Mouse (Mus musculus) G1E (cell line): ENCODE measurements around the gene Aph1a. TPM values are rescaled to one million over a fixed set of nuclear protein-coding genes. Genes with fewer than 3 reads are reported as not detected.

Experiments
- ATAC-seq: 2 replicates; pipeline ENCODE4 v1.8.0; 2016; ENCODE audit warnings: mild to moderate bottlenecking; ENCODE audit not compliant: insufficient number of reproducible peaks, poor library complexity, low FRiP score, severe bottlenecking; ENCODE audit errors: extremely low read depth
- DNase-seq: peaks from one replicate; pipeline ENCODE4 v3.0.0; 2012; ENCODE audit warnings: low spot score
- H3K27me3 ChIP-seq: 2 replicates; pipeline ENCODE4 v1.6.1; 2012; ENCODE audit warnings: mild to moderate bottlenecking, low read length, inconsistent platforms; ENCODE audit not compliant: insufficient read depth
- H3K36me3 ChIP-seq: replicated peaks from 2 replicates; pipeline ENCODE3; 2012; ENCODE audit warnings: mild to moderate bottlenecking, inconsistent platforms
- H3K4me1 ChIP-seq: 2 replicates; pipeline ENCODE4 v1.6.1; 2012; ENCODE audit warnings: low read depth, low read length, inconsistent platforms, mixed read lengths; ENCODE audit not compliant: insufficient read depth
- H3K4me3 ChIP-seq: 2 replicates; pipeline ENCODE4 v1.5.1; 2012; ENCODE audit warnings: low read depth, mild to moderate bottlenecking, inconsistent platforms, low read length, moderate library complexity, mixed read lengths
- H3K9me3 ChIP-seq: replicated peaks from 2 replicates; pipeline ENCODE4 v1.6.1; 2012; ENCODE audit warnings: inconsistent platforms
- CTCF ChIP-seq: IDR thresholded peaks from 2 replicates; pipeline ENCODE4 v1.5.1; 2012; ENCODE audit warnings: low read depth, low read length, inconsistent platforms, mixed read lengths
- GATA1 ChIP-seq: IDR thresholded peaks from 2 replicates; pipeline ENCODE4 v1.6.1; 2012; ENCODE audit warnings: borderline replicate concordance, low read length, inconsistent platforms, mixed read lengths
- GATA2 ChIP-seq: IDR thresholded peaks from 2 replicates; pipeline ENCODE4 v1.6.1; 2012; ENCODE audit warnings: low read depth, low read length, inconsistent platforms, borderline replicate concordance
- POLR2AphosphoS5 ChIP-seq: IDR thresholded peaks from 2 replicates; pipeline ENCODE4 v1.6.1; 2012; ENCODE audit warnings: low read depth, low read length, inconsistent platforms; ENCODE audit not compliant: insufficient replicate concordance
- TAL1 ChIP-seq: conservative IDR thresholded peaks from 2 replicates; pipeline ENCODE4 v1.6.1; 2012; ENCODE audit warnings: low read depth, low read length, inconsistent platforms, mixed read lengths
- polyA plus RNA-seq: library from polyadenylated mRNA; stranded (reverse); fragments of >175 nt; gene quantifications from 2 replicates; pipeline ENCODE4 v1.2.3, GENCODE M21; 2012
- total RNA-seq, 2 experiments: library from RNA; stranded (forward) in 1 of 2; stranded (reverse) in 1 of 2; fragments of 200-1000 nt in 1 of 2; fragments of >200 nt in 1 of 2; fragmentation: Nextera tagmentation in 1 of 2; gene quantifications; 2 replicates each; pipeline ENCODE4 v1.2.3; 2014 to 2017

Aph1a gene
- total and polyA plus RNA-seq, 3 experiments, result 27.5 to 102 (median 35.0) TPM

DNA sequence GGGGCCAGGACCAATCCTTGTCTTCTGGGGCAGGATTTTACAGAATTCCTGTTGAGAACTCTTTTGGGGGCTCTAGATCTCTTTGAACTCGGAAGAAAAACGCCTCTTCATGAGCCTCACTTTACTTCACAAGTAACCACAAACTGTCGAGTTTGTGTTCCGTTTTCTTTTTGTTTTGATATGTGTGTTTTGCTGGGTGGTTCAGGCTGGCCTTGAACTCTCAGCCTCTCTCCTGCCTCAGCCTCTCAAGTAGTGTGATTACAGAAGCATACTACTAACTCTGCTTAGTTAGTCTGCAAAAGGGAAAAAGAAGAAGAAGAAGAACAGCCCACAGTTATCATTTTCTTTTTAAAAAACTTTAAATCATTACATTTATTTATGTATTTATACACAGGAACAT, 30.4 kb downstream of the Aph1a start:
- DNase-seq, result no peak
- no peaks in the 10 kb centered on the region for H3K36me3 ChIP-seq
- no peaks in the 10 kb centered on the region for H3K9me3 ChIP-seq
- no peak for TF ChIP-seq CTCF
- TF ChIP-seq GATA1, result no peak
- TF ChIP-seq GATA2, result no peak
- no peak for TF ChIP-seq POLR2AphosphoS5
- no peak for TF ChIP-seq TAL1
- no peak overlapping the region for H3K4me3 ChIP-seq
- no peak for ATAC-seq
- H3K4me1 ChIP-seq, result peaks cover 21% of the 10 kb centered on the region
- peaks cover 13% of the 10 kb centered on the region for H3K27me3 ChIP-seq

DNA sequence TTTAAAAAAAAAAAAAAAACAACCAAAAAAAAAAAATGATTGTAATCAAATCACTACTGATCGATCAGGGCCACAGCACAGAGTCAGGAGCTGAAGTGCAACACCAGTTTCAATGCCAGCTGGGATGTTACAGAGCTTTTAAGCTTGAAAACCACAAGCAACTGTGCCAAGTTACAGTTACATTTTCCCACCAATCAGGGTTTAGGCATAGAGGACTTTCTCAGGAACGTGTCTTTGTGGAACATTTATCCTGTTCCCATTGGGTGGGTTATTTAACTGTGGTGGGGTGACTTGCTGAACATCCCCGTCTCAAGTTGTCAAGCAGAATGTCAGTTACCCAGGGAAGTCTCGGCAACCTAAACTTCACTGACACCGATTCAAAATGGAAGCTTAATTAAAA, 31.3 kb downstream of the Aph1a start:
- Histone ChIP-seq H3K36me3 (no peaks in the 10 kb centered on the region), H3K27me3 (peaks cover 12% of the 10 kb centered on the region), H3K9me3 (no peaks in the 10 kb centered on the region), H3K4me3 (no peak overlapping the region), H3K4me1 (peaks cover 21% of the 10 kb centered on the region)
- ATAC-seq (no peak), DNase-seq (no peak)
- no peak for TF ChIP-seq GATA2
- no peak for TF ChIP-seq GATA1
- TF ChIP-seq POLR2AphosphoS5, result no peak
- TF ChIP-seq TAL1, result no peak
- no peak for TF ChIP-seq CTCF

DNA sequence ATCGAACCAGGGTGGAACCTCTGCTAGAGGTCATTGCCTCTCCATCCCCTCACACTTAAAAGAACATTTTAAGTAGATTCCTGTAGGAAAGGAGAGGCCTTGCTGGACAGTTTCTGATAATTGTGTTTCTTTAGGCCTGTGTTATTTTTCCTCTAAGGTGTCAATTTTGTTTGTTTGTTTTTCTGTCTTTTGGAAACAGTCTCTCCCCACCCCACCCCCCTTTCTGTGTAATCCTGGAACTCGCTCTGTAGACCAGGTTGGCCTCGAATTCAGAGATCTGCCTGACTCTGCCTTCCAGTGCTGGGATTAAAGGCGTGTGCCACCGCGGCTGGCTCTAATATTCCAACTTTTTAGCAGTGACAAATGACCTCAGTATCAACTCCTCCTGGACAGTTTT, 34.5 kb downstream of the Aph1a start:
- peak overlapping the region; percentile 90 for H3K4me3 ChIP-seq
- H3K4me1 ChIP-seq, result peaks cover 38% of the 10 kb centered on the region
- no peaks in the 10 kb centered on the region for H3K9me3 ChIP-seq
- H3K36me3 ChIP-seq, result peaks cover 13% of the 10 kb centered on the region
- no peak for DNase-seq
- no peaks in the 10 kb centered on the region for H3K27me3 ChIP-seq
- TF ChIP-seq GATA2 (no peak), POLR2AphosphoS5 (no peak), TAL1 (no peak), CTCF (no peak), GATA1 (no peak)
- ATAC-seq, result no peak

GRCm38 (mm10) chr3:95928658-95929503, 35.1 kb downstream of the Aph1a start, which contains the start of gene Anp32e:
Gene Anp32e (plus strand): TSS chr3:95929246.
- DNase-seq (peak; percentile 99), ATAC-seq (peak; percentile 100)
- no peaks in the 10 kb centered on the region for H3K27me3 ChIP-seq
- H3K4me1 ChIP-seq, result peaks cover 39% of the 10 kb centered on the region
- H3K9me3 ChIP-seq, result no peaks in the 10 kb centered on the region
- peak within 1 kb of the TSS; percentile 90 for H3K4me3 ChIP-seq
- TF ChIP-seq CTCF, result no peak
- TF ChIP-seq GATA2, result no peak
- TF ChIP-seq POLR2AphosphoS5, result no peak; the same call in 1 of the 2 replicates
- no peak for TF ChIP-seq GATA1
- TF ChIP-seq TAL1, result no peak
- peaks cover 20% of the 10 kb centered on the region for H3K36me3 ChIP-seq

- Histone ChIP-seq H3K36me3 (peaks cover 29% of the 10 kb centered on the region), H3K27me3 (no peaks in the 10 kb centered on the region), H3K4me1 (peaks cover 41% of the 10 kb centered on the region), H3K4me3 (peak overlapping the region; percentile 90), H3K9me3 (no peaks in the 10 kb centered on the region)
- TF ChIP-seq CTCF (no peak), GATA2 (no peak), POLR2AphosphoS5 (no peak), TAL1 (no peak), GATA1 (no peak)
- DNase-seq (peak; percentile 65), ATAC-seq (no peak)
Observed at GRCm38 (mm10) chr3:95929581-95930470, 36.1 kb downstream of the Aph1a start.

- Histone ChIP-seq H3K36me3 (peaks cover 35% of the 10 kb centered on the region), H3K27me3 (no peaks in the 10 kb centered on the region)
Observed at GRCm38 (mm10) chr3:95930471-95930789, 36.7 kb downstream of the Aph1a start.

More at GRCm38 (mm10) chr3:95930471-95930789, 36.7 kb downstream of the Aph1a start:
- Histone ChIP-seq H3K4me1 (peaks cover 41% of the 10 kb centered on the region), H3K9me3 (no peaks in the 10 kb centered on the region), H3K4me3 (peak overlapping the region; percentile 90)
- TF ChIP-seq CTCF (no peak), GATA2 (no peak), TAL1 (no peak), POLR2AphosphoS5 (no peak)
- ATAC-seq, result no peak
- no peak for DNase-seq
